Mouse (Mus musculus): ENCODE data around the gene Psme3. TPM values are rescaled to one million over a fixed set of nuclear protein-coding genes. Genes with fewer than 3 reads are reported as not detected.
"Not testable (repeated sequence)": the region's sequence is repeated elsewhere in the genome, so short reads cannot be mapped to it uniquely, and the experiment has no call there.

Psme3 gene
- polyA plus RNA-seq, 1 experiment: 89.9 TPM

DNA sequence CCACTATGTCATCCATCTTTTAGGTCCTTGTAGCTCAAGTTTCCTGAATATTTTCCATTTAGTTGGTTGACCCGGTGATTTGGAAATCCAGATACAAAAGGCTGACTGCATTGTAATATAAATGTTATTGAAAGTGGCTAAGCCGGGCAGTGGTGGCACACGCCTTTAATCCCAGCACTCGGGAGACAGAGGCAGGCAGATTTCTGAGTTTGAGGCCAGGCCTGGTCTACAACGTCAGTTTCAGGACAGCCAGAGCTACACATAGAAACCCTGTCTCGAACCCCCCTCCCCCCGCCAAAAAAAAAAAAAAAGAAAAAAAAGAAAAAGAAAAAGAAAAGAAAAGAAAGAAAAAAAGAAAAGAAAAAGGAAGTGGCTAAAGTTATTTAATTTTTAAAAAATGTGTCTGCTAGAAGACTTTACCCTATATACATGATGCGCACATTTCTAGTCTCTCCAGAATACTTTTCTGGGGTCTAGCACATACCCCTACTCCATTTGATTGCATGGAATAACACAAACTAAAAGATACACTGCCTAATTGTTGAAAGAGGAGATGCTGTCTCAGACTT is 847 bp upstream of the Psme3 start:
- Histone ChIP-seq H3K36me3 (ENCODE audit: control insufficient read depth, insufficient read depth) (peaks cover 29% of the 10 kb centered on the region), H3K27me3 (ENCODE audit: control insufficient read depth, insufficient read depth, insufficient read length) (no peaks in the 10 kb centered on the region), H3K79me2 (ENCODE audit: control insufficient read depth, insufficient read depth) (peaks cover 43% of the 10 kb centered on the region), H3K79me3 (ENCODE audit: low read depth) (peaks cover 31% of the 10 kb centered on the region), H3ac (ENCODE audit: control insufficient read depth, insufficient read length, low read depth) (peak overlapping the region; percentile 78), H3K4me3 (ENCODE audit: insufficient read depth, poor library complexity, severe bottlenecking) (peak overlapping the region; percentile 100)
- TF ChIP-seq MYOD1 (IDR thresholded peaks at IDR 0.05; ENCODE audit: control insufficient read depth, insufficient read length, low read depth): no peak
- no peak for TF ChIP-seq FOSL1 (IDR thresholded peaks at IDR 0.05; ENCODE audit: insufficient read depth, low read length, poor library complexity, severe bottlenecking)
- no peak for TF ChIP-seq MAX (IDR thresholded peaks at IDR 0.05)
- no peak for TF ChIP-seq MYOG (IDR thresholded peaks at IDR 0.05; ENCODE audit: control insufficient read depth, extremely low read depth, insufficient read length)
- no peak for TF ChIP-seq USF1 (IDR thresholded peaks at IDR 0.05; ENCODE audit: low read depth)
- TF ChIP-seq CEBPB (IDR thresholded peaks at IDR 0.05; ENCODE audit: low read depth): no peak
- TF ChIP-seq CTCF (IDR thresholded peaks at IDR 0.05; ENCODE audit: control insufficient read depth, insufficient read depth, insufficient read length): no peak

DNA sequence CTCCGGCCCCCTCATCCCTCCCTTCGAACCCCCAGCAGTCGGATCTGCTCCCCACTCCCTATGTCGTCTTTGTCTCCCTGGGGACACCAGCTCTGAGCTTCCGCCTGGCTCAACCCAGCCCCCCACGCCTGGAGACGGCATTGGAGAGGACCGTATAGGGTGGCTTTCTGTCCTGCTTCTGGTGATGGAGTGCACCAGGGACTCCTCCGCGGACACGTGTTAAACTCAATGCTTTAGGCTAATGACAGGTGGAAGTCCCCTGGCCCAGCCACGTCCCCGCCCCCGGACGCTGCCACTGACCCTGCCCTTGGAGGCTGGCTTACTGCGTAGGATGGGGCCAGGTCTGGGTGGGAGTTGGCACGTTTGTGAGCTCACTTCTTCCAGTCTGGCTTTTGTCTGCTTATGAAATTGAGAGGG is 496 bp downstream of the Psme3 start:
- H3K36me3 ChIP-seq (ENCODE audit: control insufficient read depth, insufficient read depth): peaks cover 43% of the 10 kb centered on the region

GRCm38 (mm10) chr11:101323609-101324008 is 7.6 kb downstream of the Psme3 start:
- Histone ChIP-seq H3ac (ENCODE audit: control insufficient read depth, insufficient read length, low read depth) (no peak overlapping the region), H3K27me3 (ENCODE audit: control insufficient read depth, insufficient read depth, insufficient read length) (no peaks in the 10 kb centered on the region), H3K79me3 (ENCODE audit: low read depth) (peaks cover 5% of the 10 kb centered on the region), H3K4me3 (ENCODE audit: insufficient read depth, poor library complexity, severe bottlenecking) (no peak overlapping the region), H3K79me2 (ENCODE audit: control insufficient read depth, insufficient read depth) (peaks cover 22% of the 10 kb centered on the region), H3K36me3 (ENCODE audit: control insufficient read depth, insufficient read depth) (peaks cover 65% of the 10 kb centered on the region)
- TF ChIP-seq MYOD1 (IDR thresholded peaks at IDR 0.05; ENCODE audit: control insufficient read depth, insufficient read length, low read depth) (no peak), CTCF (IDR thresholded peaks at IDR 0.05; ENCODE audit: control insufficient read depth, insufficient read depth, insufficient read length) (peak; percentile 77)

More for the DNA sequence above, 496 bp downstream of the Psme3 start:
- TF ChIP-seq USF1 (IDR thresholded peaks at IDR 0.05; ENCODE audit: low read depth): no peak
- peak; percentile 9 for TF ChIP-seq MYOD1 (IDR thresholded peaks at IDR 0.05; ENCODE audit: control insufficient read depth, insufficient read length, low read depth)
- H3K27me3 ChIP-seq (ENCODE audit: control insufficient read depth, insufficient read depth, insufficient read length): no peaks in the 10 kb centered on the region
- H3K79me2 ChIP-seq (ENCODE audit: control insufficient read depth, insufficient read depth): peaks cover 49% of the 10 kb centered on the region
- H3K4me3 ChIP-seq (ENCODE audit: insufficient read depth, poor library complexity, severe bottlenecking): peak overlapping the region; percentile 100
- H3K79me3 ChIP-seq (ENCODE audit: low read depth): peaks cover 31% of the 10 kb centered on the region
- peak overlapping the region; percentile 78 for H3ac ChIP-seq (ENCODE audit: control insufficient read depth, insufficient read length, low read depth)

- H3K36me3 ChIP-seq (ENCODE audit: control insufficient read depth, insufficient read depth): peaks cover 54% of the 10 kb centered on the region
- no peak within 1 kb of the TSS for H3ac ChIP-seq (ENCODE audit: control insufficient read depth, insufficient read length, low read depth)
- H3K79me2 ChIP-seq (ENCODE audit: control insufficient read depth, insufficient read depth): peaks cover 10% of the 10 kb centered on the region
Measured at GRCm38 (mm10) chr11:101324763-101325162, 8.8 kb downstream of the Psme3 start, which contains the start of gene Aoc2. TSS of gene Aoc2 (plus strand) at chr11:101325063.

DNA sequence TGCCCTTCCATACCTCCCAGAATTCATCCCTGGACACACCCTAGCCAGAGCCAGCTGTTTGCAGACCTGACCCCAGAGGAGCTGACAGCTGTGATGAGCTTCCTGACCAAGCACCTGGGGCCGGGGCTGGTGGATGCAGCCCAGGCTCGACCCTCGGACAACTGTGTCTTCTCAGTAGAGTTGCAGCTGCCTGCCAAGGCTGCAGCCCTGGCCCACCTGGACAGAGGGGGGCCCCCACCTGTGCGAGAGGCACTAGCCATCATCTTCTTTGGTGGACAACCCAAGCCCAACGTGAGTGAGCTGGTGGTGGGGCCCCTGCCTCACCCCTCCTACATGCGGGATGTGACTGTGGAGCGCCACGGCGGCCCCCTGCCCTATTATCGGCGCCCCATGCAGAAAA is 9.2 kb downstream of the Psme3 start:
- not testable (repeated sequence) for H3K79me3 ChIP-seq (ENCODE audit: low read depth); H3K79me2 ChIP-seq (ENCODE audit: control insufficient read depth, insufficient read depth); H3K4me3 ChIP-seq (ENCODE audit: insufficient read depth, poor library complexity, severe bottlenecking); H3ac ChIP-seq (ENCODE audit: control insufficient read depth, insufficient read length, low read depth); H3K27me3 ChIP-seq (ENCODE audit: control insufficient read depth, insufficient read depth, insufficient read length)
- peaks cover 50% of the 10 kb centered on the region for H3K36me3 ChIP-seq (ENCODE audit: control insufficient read depth, insufficient read depth)

More at GRCm38 (mm10) chr11:101324763-101325162, 8.8 kb downstream of the Psme3 start, which contains the start of gene Aoc2:
- H3K4me3 ChIP-seq (ENCODE audit: insufficient read depth, poor library complexity, severe bottlenecking): no peak within 1 kb of the TSS
- no peaks in the 10 kb centered on the region for H3K27me3 ChIP-seq (ENCODE audit: control insufficient read depth, insufficient read depth, insufficient read length)
- H3K79me3 ChIP-seq (ENCODE audit: low read depth): no peaks in the 10 kb centered on the region
- TF ChIP-seq MYOD1 (IDR thresholded peaks at IDR 0.05; ENCODE audit: control insufficient read depth, insufficient read length, low read depth): no peak
- no peak for TF ChIP-seq FOSL1 (IDR thresholded peaks at IDR 0.05; ENCODE audit: insufficient read depth, low read length, poor library complexity, severe bottlenecking)
- no peak for TF ChIP-seq CTCF (IDR thresholded peaks at IDR 0.05; ENCODE audit: control insufficient read depth, insufficient read depth, insufficient read length)
- TF ChIP-seq USF1 (IDR thresholded peaks at IDR 0.05; ENCODE audit: low read depth): no peak
- no peak for TF ChIP-seq CEBPB (IDR thresholded peaks at IDR 0.05; ENCODE audit: low read depth)
- no peak for TF ChIP-seq MAX (IDR thresholded peaks at IDR 0.05)
- TF ChIP-seq MYOG (IDR thresholded peaks at IDR 0.05; ENCODE audit: control insufficient read depth, extremely low read depth, insufficient read length): no peak

DNA sequence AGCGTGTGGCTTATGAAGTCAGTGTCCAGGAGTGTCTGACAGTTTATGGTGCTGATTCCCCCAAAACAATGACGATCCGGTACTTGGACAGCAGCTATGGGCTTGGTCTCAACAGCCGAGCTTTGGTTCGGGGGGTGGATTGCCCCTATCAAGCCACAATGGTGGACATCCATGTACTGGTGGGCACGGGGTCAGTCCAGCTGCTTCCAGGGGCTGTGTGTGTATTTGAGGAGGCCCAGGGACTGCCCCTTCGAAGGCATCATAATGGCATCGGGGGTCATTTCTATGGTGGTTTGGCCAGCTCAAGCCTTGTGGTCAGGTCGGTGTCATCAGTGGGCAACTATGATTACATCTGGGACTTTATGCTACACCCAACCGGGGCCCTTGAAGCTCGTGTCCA is 10.1 kb downstream of the Psme3 start:
- Histone ChIP-seq H3K4me3 (ENCODE audit: insufficient read depth, poor library complexity, severe bottlenecking) (no peak overlapping the region), H3K79me3 (ENCODE audit: low read depth) (no peaks in the 10 kb centered on the region), H3K79me2 (ENCODE audit: control insufficient read depth, insufficient read depth) (no peaks in the 10 kb centered on the region), H3ac (ENCODE audit: control insufficient read depth, insufficient read length, low read depth) (no peak overlapping the region), H3K36me3 (ENCODE audit: control insufficient read depth, insufficient read depth) (peaks cover 40% of the 10 kb centered on the region), H3K27me3 (ENCODE audit: control insufficient read depth, insufficient read depth, insufficient read length) (no peaks in the 10 kb centered on the region)
- TF ChIP-seq CEBPB (IDR thresholded peaks at IDR 0.05; ENCODE audit: low read depth) (no peak), CTCF (IDR thresholded peaks at IDR 0.05; ENCODE audit: control insufficient read depth, insufficient read depth, insufficient read length) (no peak), FOSL1 (IDR thresholded peaks at IDR 0.05; ENCODE audit: insufficient read depth, low read length, poor library complexity, severe bottlenecking) (no peak), USF1 (IDR thresholded peaks at IDR 0.05; ENCODE audit: low read depth) (no peak), MAX (IDR thresholded peaks at IDR 0.05) (no peak), MYOD1 (IDR thresholded peaks at IDR 0.05; ENCODE audit: control insufficient read depth, insufficient read length, low read depth) (no peak), MYOG (IDR thresholded peaks at IDR 0.05; ENCODE audit: control insufficient read depth, extremely low read depth, insufficient read length) (no peak)

Data from C2C12 (cell line).